Mouse (Mus musculus) ovary, postnatal 14 days (tissue): Measurements from ENCODE around the gene Fzd2.
A peak's percentile ranks its signal among the peaks of the same experiment; 100 is the strongest.
"Not testable (repeated sequence)": the region's sequence is repeated elsewhere in the genome, so short reads cannot be mapped to it uniquely, and the experiment has no call there.

Experiments
- DNase-seq: peaks from one replicate; pipeline ENCODE4 v3.0.0; 2022; ENCODE audit warnings: low spot score

The Fzd2 gene

GRCm38 (mm10) chr11:102581281-102582015, 22.7 kb upstream of the Fzd2 start:
- no peak for DNase-seq

DNA sequence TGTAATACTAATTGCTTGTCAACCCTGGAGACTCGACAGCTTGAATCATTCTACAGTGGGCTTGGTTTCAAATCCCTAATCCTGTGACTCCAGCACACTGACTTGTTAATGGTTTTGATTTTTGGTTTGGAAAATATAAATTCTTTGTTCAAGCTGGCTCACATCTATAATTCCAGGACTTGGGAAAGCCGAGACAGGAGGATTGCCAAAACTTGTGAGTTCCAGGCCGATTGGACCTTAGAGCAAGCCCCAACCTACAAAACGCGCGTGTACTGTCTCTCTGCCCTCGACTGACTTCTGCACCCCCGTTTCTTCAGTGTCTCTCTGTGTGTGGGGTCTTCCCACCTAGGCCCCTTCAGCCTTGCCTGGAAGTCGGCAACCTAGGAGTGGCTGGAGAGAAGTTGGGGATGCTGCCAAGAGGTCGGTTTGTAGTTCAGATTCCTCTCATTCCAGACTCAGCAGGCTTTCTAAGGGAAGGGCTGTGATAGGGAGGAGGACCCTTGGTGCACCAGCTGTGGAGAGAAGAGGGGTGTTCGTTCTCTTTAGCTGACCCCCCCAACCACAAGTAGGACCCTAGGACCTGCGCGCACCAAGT, 22.1 kb upstream of the Fzd2 start:
- DNase-seq, result no peak

DNA sequence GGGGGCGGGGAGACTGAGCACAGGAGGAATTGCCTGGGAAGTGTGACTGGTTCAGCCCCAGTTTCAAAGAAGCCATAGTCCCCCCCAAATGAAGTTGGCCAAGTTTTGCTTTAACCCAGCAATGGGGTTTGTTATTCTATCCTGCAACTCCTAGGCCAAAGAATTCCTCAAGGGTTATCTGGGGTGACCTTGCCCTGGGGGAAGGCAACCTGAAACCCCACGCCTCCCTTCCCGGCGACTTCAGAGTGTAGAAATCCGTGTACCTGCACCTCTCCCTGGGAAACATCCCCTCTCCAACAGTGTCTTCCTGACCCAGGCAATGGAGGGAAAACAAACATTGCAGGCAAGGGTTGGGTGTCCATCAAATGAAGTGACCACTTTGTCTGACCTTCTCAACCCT, 21.5 kb upstream of the Fzd2 start:
- no peak for DNase-seq

- no peak for DNase-seq
Observed at GRCm38 (mm10) chr11:102586445-102587130, 17.6 kb upstream of the Fzd2 start.

GRCm38 (mm10) chr11:102587554-102587953, 16.6 kb upstream of the Fzd2 start:
- DNase-seq, result no peak

DNA sequence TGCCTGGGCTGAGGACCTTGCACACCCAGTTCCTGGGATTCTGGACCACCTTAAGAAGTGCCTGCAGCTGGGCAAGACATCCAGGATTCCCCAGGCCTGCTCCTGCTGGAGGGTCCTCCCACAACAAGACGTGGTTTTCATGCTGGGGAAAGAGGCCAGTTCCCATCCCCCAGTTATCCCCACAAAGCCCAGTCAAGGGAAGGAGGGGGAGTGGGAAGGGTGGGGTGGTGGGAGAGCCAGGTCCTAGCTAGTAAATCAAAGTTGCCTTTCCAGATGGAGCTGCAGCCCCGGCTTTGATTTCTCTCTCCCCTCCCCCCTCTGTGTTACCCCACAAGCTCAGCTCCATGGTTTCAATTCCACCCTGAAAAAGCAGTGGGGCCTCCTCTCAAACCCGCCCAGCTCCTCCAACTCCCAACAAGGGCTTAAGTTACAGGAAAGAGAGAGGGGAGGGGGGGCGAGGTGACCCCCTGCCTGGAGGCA, 8.8 kb upstream of the Fzd2 start:
- DNase-seq, result no peak

GRCm38 (mm10) chr11:102599912-102600311, 4.3 kb upstream of the Fzd2 start:
- no peak for DNase-seq

DNA sequence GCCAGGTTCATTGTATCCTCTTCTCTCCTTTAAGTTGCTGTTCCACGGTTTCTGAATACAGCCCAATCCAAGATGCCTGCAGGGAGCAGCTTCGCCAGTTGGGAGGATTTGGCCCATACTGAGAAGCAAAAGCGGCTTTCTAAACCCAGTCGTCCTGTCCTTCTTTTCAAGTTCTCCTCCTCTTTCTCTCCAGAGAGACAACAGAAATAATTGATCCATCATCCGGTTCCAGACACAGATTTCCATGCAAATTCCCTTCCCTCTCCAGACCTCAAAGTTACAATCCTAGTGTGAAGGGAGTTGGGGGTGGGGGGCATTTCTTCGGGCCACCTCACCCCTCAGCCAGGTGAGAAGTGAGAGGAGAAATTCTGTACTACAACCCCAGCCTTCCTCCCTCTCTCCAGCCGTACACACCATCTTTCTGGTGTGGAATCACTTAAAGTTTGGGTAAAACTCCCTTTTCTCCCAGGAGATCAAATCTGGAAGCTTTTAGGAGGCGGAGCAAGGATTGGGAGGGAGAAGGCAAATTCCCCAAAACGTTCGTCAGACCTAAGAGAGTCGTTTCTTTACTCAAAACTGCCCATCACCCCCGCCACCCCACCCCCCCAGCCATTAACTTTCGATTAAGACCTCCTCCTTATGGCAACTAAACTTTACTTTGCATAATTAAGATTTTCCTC, 1.2 kb upstream of the Fzd2 start:
- no peak for DNase-seq

DNA sequence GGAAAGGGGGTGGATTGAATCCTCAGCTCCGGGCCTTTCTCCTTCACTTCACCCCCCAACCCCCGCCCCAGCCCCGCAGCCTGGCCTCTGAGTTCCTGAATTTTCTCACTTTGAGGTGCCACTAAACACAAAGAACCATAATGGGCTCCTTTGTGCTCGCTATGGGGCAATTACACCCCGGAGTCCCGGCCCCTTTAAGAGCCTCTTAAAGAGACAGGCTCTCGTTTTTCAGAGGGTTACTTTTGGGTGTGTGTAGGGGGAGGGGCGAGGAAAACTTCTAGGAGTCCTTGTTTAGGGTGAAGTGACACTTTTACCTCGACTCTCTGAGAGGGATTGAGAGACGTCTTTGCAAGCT, 723 bp upstream of the Fzd2 start:
- DNase-seq, result peak; percentile 56

DNA sequence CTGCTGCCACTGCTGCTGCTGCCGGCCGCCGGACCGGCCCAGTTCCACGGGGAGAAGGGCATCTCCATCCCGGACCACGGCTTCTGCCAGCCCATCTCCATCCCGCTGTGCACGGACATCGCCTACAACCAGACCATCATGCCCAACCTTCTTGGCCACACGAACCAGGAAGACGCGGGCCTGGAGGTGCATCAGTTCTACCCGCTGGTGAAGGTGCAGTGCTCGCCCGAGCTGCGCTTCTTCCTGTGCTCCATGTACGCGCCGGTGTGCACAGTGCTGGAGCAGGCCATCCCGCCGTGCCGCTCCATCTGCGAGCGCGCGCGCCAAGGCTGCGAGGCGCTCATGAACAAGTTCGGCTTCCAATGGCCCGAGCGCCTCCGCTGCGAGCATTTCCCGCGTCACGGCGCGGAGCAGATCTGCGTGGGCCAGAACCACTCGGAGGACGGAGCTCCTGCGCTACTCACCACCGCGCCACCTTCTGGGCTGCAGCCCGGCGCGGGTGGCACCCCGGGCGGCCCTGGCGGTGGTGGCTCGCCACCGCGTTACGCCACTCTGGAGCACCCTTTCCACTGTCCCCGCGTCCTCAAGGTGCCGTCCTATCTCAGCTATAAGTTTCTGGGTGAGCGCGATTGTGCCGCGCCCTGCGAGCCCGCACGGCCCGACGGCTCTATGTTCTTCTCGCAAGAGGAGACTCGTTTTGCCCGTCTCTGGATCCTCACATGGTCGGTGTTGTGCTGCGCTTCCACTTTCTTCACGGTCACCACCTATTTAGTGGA, 769 bp downstream of the Fzd2 start:
- no peak for DNase-seq

GRCm38 (mm10) chr11:102605553-102606416, 1.6 kb downstream of the Fzd2 start:
- DNase-seq, result peak; percentile 39

DNA sequence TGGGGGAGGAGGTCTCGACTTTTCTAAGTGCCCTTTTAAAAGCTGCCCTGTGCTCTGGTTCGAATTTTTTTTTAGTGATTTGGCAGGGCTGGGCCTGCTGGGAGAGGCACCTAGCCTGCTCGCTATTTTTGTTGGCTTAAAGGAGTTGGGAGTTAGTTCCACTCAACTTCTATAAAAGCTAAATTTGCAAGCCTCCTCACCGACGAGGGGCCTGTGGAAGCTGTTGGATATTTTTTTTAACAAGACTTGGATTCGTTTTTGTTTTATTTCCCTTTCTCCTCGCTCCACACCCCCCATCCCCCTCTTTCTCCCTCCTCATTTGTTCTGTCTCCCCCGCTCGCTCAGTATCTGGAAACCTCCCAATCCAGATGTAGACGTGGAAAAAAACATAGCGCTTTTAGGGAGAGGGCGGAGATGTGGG, 2.6 kb downstream of the Fzd2 start:
- DNase-seq, result no peak

GRCm38 (mm10) chr11:102607201-102607600, 3.0 kb downstream of the Fzd2 start:
- not testable (repeated sequence) for DNase-seq

DNA sequence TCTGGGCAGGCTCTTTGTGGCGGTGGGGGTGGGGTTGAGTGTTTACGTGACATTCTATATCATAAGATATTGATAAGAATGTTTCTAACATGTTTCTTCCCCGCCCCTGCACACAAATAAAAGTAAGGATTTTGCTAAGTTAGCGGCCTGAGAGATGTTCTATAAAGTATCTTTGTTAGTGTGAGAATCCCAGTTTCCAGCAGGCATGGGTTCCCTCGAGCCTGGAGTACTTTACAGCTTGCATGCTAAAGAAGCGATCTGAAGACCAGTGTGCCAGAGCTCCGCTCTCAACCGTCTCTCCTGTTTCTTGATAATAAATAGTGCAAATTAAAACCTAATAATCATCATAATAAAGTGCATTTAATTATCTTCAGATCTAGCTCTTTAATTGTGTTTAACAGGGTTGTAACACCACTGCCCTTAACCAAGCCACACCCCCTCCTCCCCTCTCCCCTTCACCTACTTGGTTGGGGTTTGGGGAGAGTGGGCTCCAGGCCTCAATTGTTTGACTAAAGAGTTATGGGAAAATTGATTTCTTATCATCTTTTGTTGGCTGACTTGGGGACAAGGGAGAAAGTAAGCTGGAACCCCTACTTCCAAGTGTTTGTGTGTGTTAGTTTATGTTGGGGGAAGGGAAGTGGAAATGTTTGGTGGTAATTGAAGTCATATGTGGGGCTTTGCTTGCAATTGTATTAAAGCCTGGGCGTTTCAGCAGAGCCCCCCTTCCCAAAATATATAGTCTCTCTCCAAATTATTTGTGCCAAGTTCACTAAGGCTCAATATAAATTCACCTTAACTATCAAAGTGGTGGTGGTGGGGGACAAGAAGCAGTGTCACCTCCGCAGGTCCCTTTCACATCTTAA, 3.7 kb downstream of the Fzd2 start:
- DNase-seq, result no peak

GRCm38 (mm10) chr11:102608691-102609090, 4.5 kb downstream of the Fzd2 start:
- no peak for DNase-seq

GRCm38 (mm10) chr11:102609483-102609882, 5.3 kb downstream of the Fzd2 start:
- no peak for DNase-seq

- no peak for DNase-seq
Observed at GRCm38 (mm10) chr11:102610260-102610659, 6.1 kb downstream of the Fzd2 start.

DNA sequence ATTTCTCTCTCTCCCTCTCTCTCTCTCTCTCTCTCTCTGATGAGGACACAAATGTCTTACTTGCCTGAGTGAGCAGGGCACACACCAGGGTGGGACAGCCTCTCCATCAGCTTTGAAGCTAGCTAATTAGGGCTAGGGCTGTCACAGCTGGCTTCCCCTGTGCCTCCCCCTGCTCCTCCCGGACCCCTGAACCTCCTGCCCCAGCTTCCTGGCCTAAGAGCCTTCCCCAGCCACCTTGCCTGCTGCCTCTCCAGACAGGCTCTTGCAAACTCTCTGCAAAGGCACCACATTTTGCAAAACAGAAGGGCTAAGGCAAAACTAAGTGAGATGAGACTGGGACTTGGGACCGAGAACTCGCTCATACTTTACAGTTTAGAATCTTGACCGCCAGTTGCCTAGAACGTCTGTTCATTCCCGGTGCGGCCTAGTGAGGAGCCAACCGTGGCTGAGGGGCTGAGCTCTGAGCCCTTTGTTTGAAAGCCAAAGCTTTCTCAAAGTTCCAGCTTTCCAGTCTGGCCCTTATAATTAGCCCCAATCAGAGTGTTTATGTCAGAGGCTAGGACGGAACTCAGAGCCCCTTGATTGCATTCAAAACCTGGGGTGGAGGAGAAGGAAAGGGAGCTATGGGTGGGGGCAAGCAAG, 6.6 kb downstream of the Fzd2 start:
- no peak for DNase-seq

GRCm38 (mm10) chr11:102611317-102611705, 7.1 kb downstream of the Fzd2 start:
- no peak for DNase-seq
